Mouse (Mus musculus) thymus, postnatal 0 days (tissue): ENCODE measurements around the gene Gal3st2. TPM values are rescaled to one million over a fixed set of nuclear protein-coding genes. Genes with fewer than 3 reads are reported as not detected.
"Not testable (repeated sequence)": the region's sequence is repeated elsewhere in the genome, so short reads cannot be mapped to it uniquely, and the experiment has no call there.

Experiments used
- DNase-seq: peaks from one replicate; pipeline ENCODE4 v3.0.0-alpha.2; 2015; ENCODE audit warnings: low spot score
- polyA plus RNA-seq: library from polyadenylated mRNA; unstranded; fragments of >200 nt; fragmentation: Nextera tagmentation; extraction: Ambion mirVana; gene quantifications from 2 replicates; pipeline ENCODE4 v1.2.1, GENCODE M21; 2015

Gene Gal3st2
- polyA plus RNA-seq = 0.46 and 0.57 TPM in 2 replicates

GRCm38 (mm10) chr1:93861048-93861447 is at the start of gene Gal3st2:
Gal3st2 (plus strand) TSS chr1:93861306.
- DNase-seq = not testable (repeated sequence)

- no peak for DNase-seq
Measured at GRCm38 (mm10) chr1:93811495-93812039, 49.5 kb upstream of the Gal3st2 start.

- DNase-seq = no peak
Measured at GRCm38 (mm10) chr1:93817823-93818532, 43.1 kb upstream of the Gal3st2 start.

- DNase-seq = no peak
Measured at GRCm38 (mm10) chr1:93818722-93819121, 42.4 kb upstream of the Gal3st2 start.

GRCm38 (mm10) chr1:93823796-93824495 is 37.2 kb upstream of the Gal3st2 start:
- no peak for DNase-seq

- no peak for DNase-seq
Measured at GRCm38 (mm10) chr1:93824609-93825008, 36.5 kb upstream of the Gal3st2 start, which contains the start of gene D2hgdh. D2hgdh (plus strand) TSS chr1:93824909.

- DNase-seq = peak; percentile 97
Measured at GRCm38 (mm10) chr1:93825105-93825674, 35.9 kb upstream of the Gal3st2 start.

GRCm38 (mm10) chr1:93825771-93826539 is 35.2 kb upstream of the Gal3st2 start:
- peak; percentile 7 for DNase-seq

- DNase-seq = no peak
Measured at GRCm38 (mm10) chr1:93826540-93826835, 34.6 kb upstream of the Gal3st2 start.

GRCm38 (mm10) chr1:93832754-93833360 is 28.2 kb upstream of the Gal3st2 start:
- not testable (repeated sequence) for DNase-seq

- DNase-seq = no peak
Measured at GRCm38 (mm10) chr1:93834671-93835150, 26.4 kb upstream of the Gal3st2 start.

GRCm38 (mm10) chr1:93835211-93835610 is 25.9 kb upstream of the Gal3st2 start:
- no peak for DNase-seq

GRCm38 (mm10) chr1:93835876-93836531 is 25.1 kb upstream of the Gal3st2 start:
- no peak for DNase-seq

GRCm38 (mm10) chr1:93836532-93836913 is 24.6 kb upstream of the Gal3st2 start:
- DNase-seq = no peak

- DNase-seq = no peak
Measured at GRCm38 (mm10) chr1:93837335-93837734, 23.8 kb upstream of the Gal3st2 start.

- DNase-seq = not testable (repeated sequence)
Measured at GRCm38 (mm10) chr1:93838569-93838968, 22.5 kb upstream of the Gal3st2 start.

GRCm38 (mm10) chr1:93845766-93846366 is 15.2 kb upstream of the Gal3st2 start:
- not testable (repeated sequence) for DNase-seq

- DNase-seq = not testable (repeated sequence)
Measured at GRCm38 (mm10) chr1:93855790-93856189, 5.3 kb upstream of the Gal3st2 start.

GRCm38 (mm10) chr1:93857370-93857769 is 3.7 kb upstream of the Gal3st2 start:
- DNase-seq = no peak

GRCm38 (mm10) chr1:93857991-93858390 is 3.1 kb upstream of the Gal3st2 start:
- no peak for DNase-seq
